Mouse (Mus musculus) olfactory bulb, adult 2 months (tissue): ENCODE results near the gene Zer1.
A peak's percentile ranks its signal among the peaks of the same experiment; 100 is the strongest.

ENCODE experiments used
- CTCF ChIP-seq: fragments of 200-500 bp; IDR thresholded peaks from 2 replicates; pipeline ENCODE4 v1.5.1; 2012; ENCODE audit warnings: low read depth, mild to moderate bottlenecking, low read length, moderate library complexity; ENCODE audit not compliant: insufficient read depth
- POLR2A ChIP-seq: fragments of 200-500 bp; IDR thresholded peaks from 2 replicates; pipeline ENCODE4 v1.6.1; 2012; ENCODE audit warnings: mild to moderate bottlenecking, low read depth, low read length, moderate library complexity; ENCODE audit not compliant: insufficient read depth

GRCm38 (mm10) chr2:30171371-30171996, 47.1 kb upstream of the Zer1 start, which contains the start of gene Endog:
- TF ChIP-seq CTCF (no peak), POLR2A (peak; percentile 95)
